Mouse (Mus musculus) liver, postnatal 0 days (tissue): ENCODE measurements at regions not wholly inside any gene's neighbourhood (a gene's known extent, or its start where the extent isn't known, plus 50 kb on each side); places are given as distances from the start of the nearest gene placed in this dataset.

Source experiments
- CTCF ChIP-seq: sonication (generic); IDR thresholded peaks from 2 replicates; pipeline ENCODE4 v1.5.1; 2016; ENCODE audit warnings: antibody characterized with exemption, low read depth
- EP300 ChIP-seq: IDR thresholded peaks from 2 replicates; pipeline ENCODE4 v1.6.1; 2016; ENCODE audit warnings: antibody characterized with exemption, low read depth, mild to moderate bottlenecking

GRCm38 (mm10) chr6:4816856-4817255 lies 69.8 kb downstream of the Peg10 start:
- TF ChIP-seq EP300 (no peak), CTCF (no peak)
